Mouse (Mus musculus): Measurements from ENCODE around the gene Sprr2b.
"Not testable (repeated sequence)": the region's sequence is repeated elsewhere in the genome, so short reads cannot be mapped to it uniquely, and the experiment has no call there.

Sprr2b gene

GRCm38 (mm10) chr3:92316320-92316719, at the start of gene Sprr2b:
Gene Sprr2b, plus strand, starts transcription at chr3:92316620.
- DNase-seq (ENCODE audit: low spot score in 2 of 2) = no peak

DNA sequence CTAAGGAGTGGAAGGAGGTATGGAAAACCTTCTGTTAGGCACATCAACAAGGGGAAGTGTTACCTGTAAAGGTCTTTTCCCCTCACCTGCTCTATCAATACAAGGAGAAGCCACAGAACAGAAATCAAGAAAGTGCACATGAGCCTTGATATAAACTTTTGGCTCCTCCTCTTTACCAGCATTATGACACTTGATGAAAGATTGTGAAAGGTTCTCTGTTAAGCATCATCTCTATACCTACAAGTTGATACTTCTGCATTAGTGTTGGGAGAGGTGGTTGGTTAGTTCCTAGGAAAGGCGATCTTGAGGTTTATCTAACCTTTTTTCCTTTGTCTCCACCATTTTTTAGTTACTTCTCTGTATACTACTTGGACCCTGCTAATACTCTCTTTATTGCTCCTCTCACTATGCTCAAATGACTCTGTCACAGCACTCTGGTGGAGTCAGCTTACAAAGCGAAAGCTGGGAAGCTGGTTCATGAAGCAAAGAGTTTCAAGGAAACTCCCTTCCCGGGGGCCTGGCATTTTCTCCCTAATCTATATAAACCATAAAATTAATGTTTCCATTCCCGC, 44.9 kb upstream of the Sprr2b start:
- DNase-seq (ENCODE audit: low spot score in 2 of 2) = not testable (repeated sequence)

GRCm38 (mm10) chr3:92273504-92273903, 42.9 kb upstream of the Sprr2b start:
- DNase-seq (ENCODE audit: low spot score in 2 of 2) = not testable (repeated sequence)

GRCm38 (mm10) chr3:92274018-92274417, 42.4 kb upstream of the Sprr2b start:
- DNase-seq (ENCODE audit: low spot score in 2 of 2) = not testable (repeated sequence)

DNA sequence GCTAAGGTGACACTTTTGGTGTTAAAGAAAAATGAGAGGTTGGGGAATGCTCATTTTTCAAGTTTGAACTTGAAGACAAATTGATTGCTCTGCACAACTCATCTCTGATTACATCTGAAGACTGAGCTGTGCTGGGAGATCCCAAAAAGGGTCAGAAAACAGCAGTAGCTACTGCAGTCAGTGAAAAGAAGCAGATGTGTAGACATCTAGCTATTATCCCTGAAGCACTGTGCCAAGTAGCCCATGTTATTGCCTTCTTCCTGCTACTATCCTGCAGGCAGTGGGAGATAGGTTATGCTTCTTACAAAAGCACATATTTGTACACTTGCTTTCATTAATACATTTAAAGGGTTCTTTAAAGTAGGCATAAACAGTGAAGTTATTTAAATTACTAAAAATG, 36.8 kb upstream of the Sprr2b start:
- not testable (repeated sequence) for DNase-seq (ENCODE audit: low spot score in 2 of 2)

DNA sequence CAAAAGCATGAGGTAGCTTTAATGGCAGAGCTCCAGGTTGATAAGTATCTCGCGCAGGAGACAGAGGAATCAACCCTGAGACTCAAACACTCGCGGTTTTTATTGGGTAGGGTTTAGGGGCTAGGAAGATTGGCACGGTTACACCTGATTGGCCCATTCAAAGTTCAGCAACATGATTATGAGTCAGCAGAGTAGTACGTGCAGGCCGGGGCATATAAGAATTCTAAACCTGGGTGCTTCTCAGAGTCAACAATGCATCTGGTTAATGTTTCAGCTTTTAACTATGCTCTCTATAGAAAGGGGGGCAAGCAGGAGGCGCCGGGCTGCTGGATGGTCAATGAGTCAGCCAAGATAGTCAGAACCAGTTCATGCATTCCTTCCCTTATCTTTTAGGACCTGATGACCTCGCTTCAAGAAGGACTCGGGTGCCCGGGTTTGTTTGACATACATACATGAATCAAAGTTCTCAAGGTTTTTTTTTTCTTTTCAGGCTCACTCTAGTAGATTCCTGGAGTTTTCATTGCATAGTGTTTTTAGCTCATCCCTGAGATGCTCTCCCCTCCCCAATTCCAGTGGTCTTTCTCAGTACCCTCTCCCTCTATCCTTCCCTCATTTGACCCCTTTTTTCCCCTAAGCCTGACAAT, 35.3 kb upstream of the Sprr2b start:
- not testable (repeated sequence) for DNase-seq (ENCODE audit: low spot score in 2 of 2)

DNA sequence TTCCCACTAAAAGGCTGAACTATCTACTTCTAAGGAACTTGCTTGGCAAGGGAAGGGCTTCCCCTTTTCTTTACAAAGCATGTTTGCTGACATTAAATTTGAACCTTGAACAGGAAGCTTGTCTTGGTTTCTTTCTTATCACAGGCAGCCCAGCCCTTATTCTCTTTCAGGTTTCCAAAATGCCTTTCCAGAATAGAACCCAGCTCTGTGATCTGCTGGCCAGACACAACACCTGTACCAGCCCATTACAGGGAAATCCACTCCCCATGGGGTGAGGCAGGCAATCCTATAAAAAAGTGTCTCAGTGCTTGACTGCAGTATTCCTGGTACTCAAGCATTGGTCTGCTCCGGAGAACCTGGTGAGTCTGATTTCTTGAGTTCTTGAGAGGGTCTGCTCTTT, 31.3 kb upstream of the Sprr2b start, which contains the start of gene Sprr2a3:
Gene Sprr2a3, plus strand, starts transcription at position 317 of the 400 bp plus-strand sequence.
- not testable (repeated sequence) for DNase-seq (ENCODE audit: low spot score in 2 of 2)

DNA sequence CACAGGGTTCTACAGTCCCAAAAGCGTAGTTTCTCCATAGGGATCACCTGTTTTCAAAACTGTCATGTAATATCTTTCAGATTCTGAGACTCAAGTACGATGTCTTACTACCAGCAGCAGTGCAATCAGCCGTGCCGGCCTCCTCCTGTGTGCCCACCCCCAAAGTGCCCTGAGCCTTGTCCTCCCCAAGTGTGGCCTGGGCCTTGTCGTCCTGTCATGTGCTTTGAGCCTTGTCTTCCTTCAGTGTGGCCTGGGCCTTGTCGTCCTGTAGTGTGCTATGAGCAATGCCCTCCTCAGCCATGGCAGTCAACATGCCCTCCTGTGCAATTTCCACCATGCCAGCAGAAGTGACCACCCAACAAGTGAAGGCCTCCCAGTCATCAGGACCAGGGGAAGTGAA, 27.9 kb upstream of the Sprr2b start:
- not testable (repeated sequence) for DNase-seq (ENCODE audit: low spot score in 2 of 2)

DNA sequence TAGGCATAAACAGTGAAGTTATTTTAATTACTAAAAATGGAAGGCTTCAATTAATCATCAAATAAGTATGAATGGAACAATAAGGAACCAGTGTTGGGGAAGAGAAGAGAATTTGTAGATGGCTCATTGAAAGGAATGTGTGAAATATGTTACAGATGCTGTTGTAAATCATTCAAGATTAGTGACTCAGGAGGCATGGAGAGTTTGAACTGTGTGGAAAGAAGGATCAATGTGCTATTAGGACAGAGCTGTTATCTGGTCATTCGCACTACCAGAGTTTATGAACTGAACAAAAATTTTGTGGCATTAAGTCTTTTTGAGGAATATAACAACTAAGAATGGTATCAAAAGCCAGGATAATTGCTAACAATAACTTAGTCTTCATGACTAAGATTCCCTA, 9.0 kb upstream of the Sprr2b start:
- no peak for DNase-seq (ENCODE audit: low spot score in 2 of 2)

- DNase-seq (ENCODE audit: low spot score in 2 of 2) = no peak
Measured at GRCm38 (mm10) chr3:92317384-92317783, 964 bp downstream of the Sprr2b start.

- no peak for DNase-seq (ENCODE audit: low spot score in 2 of 2)
Measured at GRCm38 (mm10) chr3:92336278-92336677, 19.9 kb downstream of the Sprr2b start.

GRCm38 (mm10) chr3:92338840-92339239, 22.4 kb downstream of the Sprr2b start, which contains the start of gene Sprr2d:
Gene Sprr2d, plus strand, starts transcription at chr3:92339140.
- DNase-seq (ENCODE audit: low spot score in 2 of 2) = no peak

- DNase-seq (ENCODE audit: low spot score in 2 of 2) = no peak
Measured at GRCm38 (mm10) chr3:92351843-92352242, 35.4 kb downstream of the Sprr2b start, which contains the start of gene Sprr2e. Gene Sprr2e, plus strand, starts transcription at chr3:92352143.

- no peak for DNase-seq (ENCODE audit: low spot score in 2 of 2)
Measured at GRCm38 (mm10) chr3:92361619-92362018, 45.2 kb downstream of the Sprr2b start.

DNA sequence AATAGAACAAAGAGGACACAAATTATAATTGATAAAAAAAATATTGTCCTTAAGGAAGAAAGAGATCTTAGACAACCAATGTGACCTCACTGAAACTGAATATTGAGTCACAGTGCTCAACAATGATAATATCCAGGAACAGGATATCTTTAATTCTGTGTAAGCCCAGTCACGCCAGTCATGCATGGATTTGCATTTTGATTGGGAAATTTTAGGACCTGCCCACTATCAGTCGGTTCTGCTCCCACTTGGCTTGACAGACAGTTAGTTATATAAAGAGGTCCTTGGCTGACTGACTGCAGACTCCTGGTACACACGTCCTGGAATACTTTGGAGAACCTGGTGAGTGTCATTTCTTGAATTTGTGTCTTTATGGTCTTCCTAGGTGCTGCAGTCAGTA, 48.5 kb downstream of the Sprr2b start, which contains the start of gene Sprr2f:
Gene Sprr2f, plus strand, starts transcription at position 301 of the 400 bp plus-strand sequence.
- no peak for DNase-seq (ENCODE audit: low spot score in 2 of 2)
